Mouse (Mus musculus): ENCODE data around the gene D16Ertd472e. TPM values are rescaled to one million over a fixed set of nuclear protein-coding genes. Genes with fewer than 3 reads are reported as not detected.

D16Ertd472e gene
- polyA plus RNA-seq (2015; fragmentation: Nextera tagmentation; extraction: Ambion mirVana) = 7.5 and 8.1 TPM in 2 replicates

GRCm38 (mm10) chr16:78576478-78577084, at the start of gene D16Ertd472e:
TSS of gene D16Ertd472e (minus strand) at chr16:78576708.
- H3K27ac ChIP-seq = peak within 1 kb of the TSS; percentile 79
- H3K9me3 ChIP-seq = no peaks in the 10 kb centered on the region

DNA sequence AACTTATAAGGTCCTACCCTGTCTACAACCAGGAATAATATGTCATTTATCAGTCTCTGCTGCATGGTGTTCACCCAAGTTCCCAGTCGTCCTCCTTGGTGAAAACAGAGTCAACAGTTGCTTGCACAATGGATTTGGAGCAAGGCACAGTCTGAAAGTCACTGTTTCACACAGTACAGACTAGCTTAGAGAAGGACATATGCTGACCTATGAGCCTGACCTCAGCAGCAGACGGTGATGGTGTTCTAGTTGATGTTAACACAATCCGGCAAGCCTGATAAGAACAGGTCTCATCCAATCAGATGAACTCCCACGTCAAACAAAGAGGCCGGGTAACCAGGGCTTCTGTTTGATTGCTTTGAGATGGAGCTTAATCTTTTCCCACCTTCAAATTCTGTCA, 46.2 kb upstream of the D16Ertd472e start:
- Histone ChIP-seq H3K9me3 (no peaks in the 10 kb centered on the region), H3K4me1 (no peaks in the 10 kb centered on the region), H3K27me3 (replicated peaks) (no peaks in the 10 kb centered on the region), H3K9ac (no peak overlapping the region), H3K4me2 (no peak overlapping the region), H3K4me3 (no peak overlapping the region), H3K27ac (no peak overlapping the region), H3K36me3 (replicated peaks) (no peaks in the 10 kb centered on the region)
- ATAC-seq (replicated peaks) = no peak
- WGBS = 54% methylated on average over 5 of the region's 5 CpGs

More at GRCm38 (mm10) chr16:78576478-78577084, at the start of gene D16Ertd472e:
- peak within 1 kb of the TSS; percentile 83 for H3K4me3 ChIP-seq
- H3K36me3 ChIP-seq (replicated peaks) = no peaks in the 10 kb centered on the region
- WGBS = 0% methylated on average over 67 of the region's 70 CpGs
- peak within 1 kb of the TSS; percentile 63 for H3K9ac ChIP-seq
- H3K4me1 ChIP-seq = peaks cover 27% of the 10 kb centered on the region
- no peaks in the 10 kb centered on the region for H3K27me3 ChIP-seq (replicated peaks)
- peak; percentile 97 for ATAC-seq (replicated peaks)
- peak within 1 kb of the TSS; percentile 76 for H3K4me2 ChIP-seq

DNA sequence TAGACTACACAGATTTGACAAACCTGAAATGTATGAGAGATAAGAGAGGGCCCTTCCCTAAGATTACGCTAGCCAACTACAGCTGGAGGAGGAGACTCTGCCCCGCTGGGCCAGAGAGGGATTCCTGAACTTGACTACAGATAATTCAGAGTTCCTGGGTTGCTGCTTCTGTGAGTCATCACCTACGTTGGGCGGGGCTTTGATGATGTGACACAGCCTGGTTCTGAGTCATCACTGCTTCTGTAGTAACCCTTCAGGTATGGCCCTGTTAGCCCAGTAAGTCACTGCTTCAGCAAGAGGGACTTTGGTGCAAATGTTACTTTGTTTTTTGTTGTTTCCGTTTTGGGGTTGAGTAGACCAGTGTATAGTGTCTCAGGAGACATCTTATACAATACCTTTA, 42.9 kb upstream of the D16Ertd472e start:
- no peak overlapping the region for H3K4me3 ChIP-seq
- no peaks in the 10 kb centered on the region for H3K36me3 ChIP-seq (replicated peaks)
- H3K27ac ChIP-seq = no peak overlapping the region
- H3K27me3 ChIP-seq (replicated peaks) = no peaks in the 10 kb centered on the region
- H3K9me3 ChIP-seq = no peaks in the 10 kb centered on the region
- no peak overlapping the region for H3K4me2 ChIP-seq
- no peaks in the 10 kb centered on the region for H3K4me1 ChIP-seq
- ATAC-seq (replicated peaks) = no peak
- H3K9ac ChIP-seq = no peak overlapping the region
- 90% methylated on average over 5 of the region's 5 CpGs for WGBS

GRCm38 (mm10) chr16:78617757-78618532, 41.4 kb upstream of the D16Ertd472e start:
- 98% methylated on average over 11 of the region's 11 CpGs for WGBS
- H3K4me3 ChIP-seq = no peak overlapping the region
- no peaks in the 10 kb centered on the region for H3K4me1 ChIP-seq
- no peaks in the 10 kb centered on the region for H3K27me3 ChIP-seq (replicated peaks)
- H3K4me2 ChIP-seq = no peak overlapping the region
- no peaks in the 10 kb centered on the region for H3K36me3 ChIP-seq (replicated peaks)
- H3K27ac ChIP-seq = no peak overlapping the region
- no peak overlapping the region for H3K9ac ChIP-seq
- H3K9me3 ChIP-seq = no peaks in the 10 kb centered on the region
- ATAC-seq (replicated peaks) = no peak

- ATAC-seq (replicated peaks) = no peak
- H3K36me3 ChIP-seq (replicated peaks) = no peaks in the 10 kb centered on the region
- H3K9me3 ChIP-seq = no peaks in the 10 kb centered on the region
- H3K4me3 ChIP-seq = no peak overlapping the region
- no peaks in the 10 kb centered on the region for H3K4me1 ChIP-seq
- no peaks in the 10 kb centered on the region for H3K27me3 ChIP-seq (replicated peaks)
- H3K27ac ChIP-seq = no peak overlapping the region
- no peak overlapping the region for H3K9ac ChIP-seq
- WGBS = 59% methylated on average over 4 of the region's 4 CpGs
- H3K4me2 ChIP-seq = no peak overlapping the region
These were observed 29.7 kb upstream of the D16Ertd472e start for GRCm38 (mm10) chr16:78606202-78606601.

- no peak for ATAC-seq (replicated peaks)
- no peaks in the 10 kb centered on the region for H3K36me3 ChIP-seq (replicated peaks)
- H3K4me3 ChIP-seq = no peak overlapping the region
- WGBS = 84% methylated on average over 1 of the region's 1 CpGs
- no peak overlapping the region for H3K4me2 ChIP-seq
- no peaks in the 10 kb centered on the region for H3K27me3 ChIP-seq (replicated peaks)
- H3K9me3 ChIP-seq = no peaks in the 10 kb centered on the region
- no peak overlapping the region for H3K27ac ChIP-seq
- H3K4me1 ChIP-seq = no peaks in the 10 kb centered on the region
- H3K9ac ChIP-seq = no peak overlapping the region
These were observed 22.4 kb upstream of the D16Ertd472e start for GRCm38 (mm10) chr16:78598919-78599318.

- no peak overlapping the region for H3K9ac ChIP-seq
- H3K4me1 ChIP-seq = no peaks in the 10 kb centered on the region
- no peak for ATAC-seq (replicated peaks)
- no peak overlapping the region for H3K4me3 ChIP-seq
- H3K4me2 ChIP-seq = no peak overlapping the region
- no peaks in the 10 kb centered on the region for H3K27me3 ChIP-seq (replicated peaks)
- WGBS = 74% methylated on average over 2 of the region's 2 CpGs
- no peak overlapping the region for H3K27ac ChIP-seq
- no peaks in the 10 kb centered on the region for H3K9me3 ChIP-seq
- H3K36me3 ChIP-seq (replicated peaks) = no peaks in the 10 kb centered on the region
These were observed 19.9 kb upstream of the D16Ertd472e start for GRCm38 (mm10) chr16:78596381-78596780.

GRCm38 (mm10) chr16:78595821-78596220, 19.3 kb upstream of the D16Ertd472e start:
- Histone ChIP-seq H3K9ac (no peak overlapping the region), H3K4me1 (no peaks in the 10 kb centered on the region), H3K9me3 (no peaks in the 10 kb centered on the region), H3K27ac (no peak overlapping the region), H3K27me3 (replicated peaks) (no peaks in the 10 kb centered on the region), H3K4me2 (no peak overlapping the region), H3K4me3 (no peak overlapping the region), H3K36me3 (replicated peaks) (no peaks in the 10 kb centered on the region)
- ATAC-seq (replicated peaks) = no peak
- WGBS = 88% methylated on average over 7 of the region's 7 CpGs

DNA sequence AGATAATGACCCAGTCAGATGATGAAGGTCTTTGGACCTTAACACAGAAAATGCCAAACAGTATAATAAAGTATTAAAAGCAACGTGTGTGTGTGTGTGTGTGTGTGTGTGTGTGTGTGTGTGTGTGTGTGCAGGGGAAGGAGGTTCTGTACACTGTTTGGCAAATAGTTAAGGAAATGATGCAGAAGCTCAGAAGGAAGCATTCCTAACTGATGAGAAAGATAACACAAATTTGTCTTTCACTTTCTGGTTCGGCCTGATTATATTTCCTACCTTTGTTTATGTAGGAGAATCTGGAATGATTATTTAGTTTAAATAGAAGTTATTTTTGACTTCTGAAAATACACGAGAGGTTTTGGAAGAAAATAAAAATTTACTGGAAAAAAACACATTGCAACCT, 17.6 kb upstream of the D16Ertd472e start:
- H3K9me3 ChIP-seq = no peaks in the 10 kb centered on the region
- H3K9ac ChIP-seq = no peak overlapping the region
- H3K27me3 ChIP-seq (replicated peaks) = no peaks in the 10 kb centered on the region
- no peaks in the 10 kb centered on the region for H3K36me3 ChIP-seq (replicated peaks)
- H3K4me3 ChIP-seq = no peak overlapping the region
- 80% methylated on average over 3 of the region's 3 CpGs for WGBS
- no peak overlapping the region for H3K27ac ChIP-seq
- H3K4me2 ChIP-seq = no peak overlapping the region
- ATAC-seq (replicated peaks) = no peak
- no peaks in the 10 kb centered on the region for H3K4me1 ChIP-seq

DNA sequence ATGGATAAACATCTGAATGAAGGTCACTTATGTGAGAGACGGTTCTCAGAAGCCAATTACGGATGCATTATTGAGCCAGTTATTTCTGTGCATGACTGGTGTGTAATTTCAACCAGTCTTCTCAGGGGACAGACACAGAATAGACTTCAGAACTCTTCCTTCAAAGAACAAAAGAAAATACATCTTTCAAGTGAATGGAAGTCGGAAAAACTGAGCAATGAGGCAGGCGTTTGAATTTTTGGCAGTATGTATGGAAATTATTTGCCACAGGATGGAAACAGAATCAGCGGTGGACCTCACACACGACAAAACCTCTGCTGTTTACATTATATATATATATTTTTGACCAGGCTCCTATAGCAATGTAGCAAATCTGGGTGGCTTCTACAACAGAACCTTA, 14.6 kb upstream of the D16Ertd472e start:
- Histone ChIP-seq H3K36me3 (replicated peaks) (no peaks in the 10 kb centered on the region), H3K4me1 (no peaks in the 10 kb centered on the region), H3K9ac (no peak overlapping the region), H3K4me3 (no peak overlapping the region), H3K27me3 (replicated peaks) (no peaks in the 10 kb centered on the region), H3K4me2 (no peak overlapping the region), H3K9me3 (no peaks in the 10 kb centered on the region), H3K27ac (no peak overlapping the region)
- WGBS = 82% methylated on average over 6 of the region's 6 CpGs
- no peak for ATAC-seq (replicated peaks)

DNA sequence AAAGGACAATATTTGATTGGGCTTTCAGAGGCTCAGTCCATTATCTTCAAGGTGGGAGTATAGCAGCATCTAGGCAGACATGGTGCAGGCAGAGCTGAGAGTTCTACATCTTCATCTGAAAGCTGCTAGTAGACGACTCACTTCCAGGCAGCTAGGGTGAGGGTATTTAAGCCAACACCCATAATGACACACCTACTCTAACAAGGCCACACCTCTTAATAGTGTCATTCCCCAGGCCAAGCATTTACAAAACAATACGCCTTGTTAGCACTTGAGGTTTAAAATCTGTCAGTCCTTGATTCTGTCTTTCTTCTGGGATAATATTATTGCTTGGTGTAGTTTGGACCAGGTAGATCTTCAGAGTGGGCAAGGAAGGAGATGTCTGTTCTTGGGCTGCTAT, 12.3 kb upstream of the D16Ertd472e start:
- ATAC-seq (replicated peaks) = no peak
- H3K27ac ChIP-seq = no peak overlapping the region
- no peak overlapping the region for H3K9ac ChIP-seq
- WGBS = 73% methylated on average over 2 of the region's 2 CpGs
- no peaks in the 10 kb centered on the region for H3K4me1 ChIP-seq
- no peaks in the 10 kb centered on the region for H3K9me3 ChIP-seq
- no peak overlapping the region for H3K4me3 ChIP-seq
- H3K4me2 ChIP-seq = no peak overlapping the region
- no peaks in the 10 kb centered on the region for H3K27me3 ChIP-seq (replicated peaks)
- H3K36me3 ChIP-seq (replicated peaks) = no peaks in the 10 kb centered on the region

DNA sequence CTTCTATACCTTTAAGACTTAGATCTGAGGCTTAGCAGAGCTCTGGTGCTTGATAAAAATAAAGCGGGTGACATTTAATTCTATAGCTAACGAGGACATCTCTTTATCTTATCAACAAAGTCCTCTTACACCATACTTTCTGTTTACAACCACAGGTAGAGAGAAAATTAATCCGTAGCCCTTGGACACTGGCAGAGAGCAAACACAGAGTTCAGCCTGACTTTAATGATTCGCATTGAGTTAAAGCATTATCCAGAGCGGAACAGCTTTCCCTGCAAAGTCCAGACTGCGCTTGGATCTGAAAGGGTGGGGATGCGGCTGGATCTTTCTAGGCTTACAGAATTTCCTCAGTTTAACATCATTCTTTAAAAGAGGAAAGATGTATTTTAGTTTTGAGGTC, 10.1 kb upstream of the D16Ertd472e start:
- WGBS = 71% methylated on average over 7 of the region's 7 CpGs
- no peak overlapping the region for H3K4me3 ChIP-seq
- no peaks in the 10 kb centered on the region for H3K27me3 ChIP-seq (replicated peaks)
- no peaks in the 10 kb centered on the region for H3K9me3 ChIP-seq
- no peak for ATAC-seq (replicated peaks)
- no peak overlapping the region for H3K4me2 ChIP-seq
- no peak overlapping the region for H3K27ac ChIP-seq
- no peaks in the 10 kb centered on the region for H3K36me3 ChIP-seq (replicated peaks)
- H3K9ac ChIP-seq = no peak overlapping the region
- no peaks in the 10 kb centered on the region for H3K4me1 ChIP-seq
